ENCODE assay signal across 23 mouse cellular contexts in genomic region chr12:69419606-69420005, GRCm38 (mm10). TPM values are rescaled to one million over a fixed set of nuclear protein-coding genes. Genes with fewer than 3 reads are reported as not detected.
DNase-seq lines count a peak whose midpoint lies in the region; ATAC-seq and TF ChIP-seq lines count a peak whose summit lies in the region.
"Had no signal": no experiment of that assay in that cellular context is flagged by ENCODE, and none has a peak within 500 bp of the region (broad histone marks: within the 10 kb centered on the region; RNA-seq: fewer than 3 reads in every experiment).

No protein-coding gene starts in this region.

- TF ChIP-seq CTCF in lung, postnatal 0 days (IDR thresholded peaks at IDR 0.05) = no peak

- no peaks in the 10 kb centered on the region for H3K27me3 ChIP-seq in lung, postnatal 0 days (replicated peaks; ENCODE audit: insufficient read depth, low read length)
- H3K27me3 ChIP-seq: embryonic facial prominence, embryonic 15.5 days; heart, embryonic 15.5 days; neural tube, embryonic 12.5 days; stomach, embryonic 15.5 days had no signal

- 76% methylated on average over 4 of the region's 4 CpGs for WGBS in lung, postnatal 0 days

- no peak for ATAC-seq in lung, postnatal 0 days
- 0 out of 2 replicates have a peak, but pooled peaks have one; percentile 12 for ATAC-seq in megakaryocyte progenitor cell, adult 5-6 weeks (replicated peaks; ENCODE audit: poor library complexity)
- ATAC-seq: hindbrain, postnatal 0 days; intestine, postnatal 0 days; liver, postnatal 0 days had no signal

- H3K36me3 ChIP-seq in lung, postnatal 0 days (ENCODE audit: insufficient read depth, low read length) = no peaks in the 10 kb centered on the region
- H3K36me3 ChIP-seq: embryonic facial prominence, embryonic 15.5 days; heart, embryonic 15.5 days; limb, embryonic 10.5 days; midbrain, embryonic 10.5 days; neural tube, embryonic 12.5 days; stomach, embryonic 15.5 days had no signal

- DNase-seq in adrenal gland, adult 2 months = peak; percentile 32
- no peak for DNase-seq in adrenal gland, postnatal 10 days
- DNase-seq in lung, postnatal 0 days (ENCODE audit: low spot score) = peak; percentile 35
- no peak for DNase-seq in lung, adult 18-20 months
- no peak for DNase-seq in right cerebral cortex, postnatal 36 days (ENCODE audit: low spot score in 2 of 2)
- no peak for DNase-seq in thymus, postnatal 36 days
- DNase-seq in frontal cortex, postnatal 14 days (ENCODE audit: low spot score in 2 of 2) = no peak
- DNase-seq: adrenal gland, adult 8-10 months; cerebellum, adult 11-12 months; gastrocnemius, postnatal 10 days; liver, postnatal 0 days; spleen, adult 18-20 months had no signal

- no peak overlapping the region for H3K9ac ChIP-seq in lung, postnatal 0 days (replicated peaks; ENCODE audit: low read depth)
- H3K9ac ChIP-seq: embryonic facial prominence, embryonic 15.5 days; heart, embryonic 15.5 days; liver, postnatal 0 days; neural tube, embryonic 12.5 days; stomach, embryonic 15.5 days had no signal

- peaks cover 3% of the 10 kb centered on the region; the same call in 1 of the 2 replicates for H3K4me1 ChIP-seq in lung, postnatal 0 days (ENCODE audit: insufficient read depth, low read depth, low read length)
- H3K4me1 ChIP-seq: neural tube, embryonic 12.5 days; stomach, embryonic 15.5 days had no signal

- H3K9me3 ChIP-seq in lung, postnatal 0 days (ENCODE audit: low read length) = no peaks in the 10 kb centered on the region
- H3K9me3 ChIP-seq: embryonic facial prominence, embryonic 15.5 days; heart, embryonic 15.5 days; limb, embryonic 10.5 days; neural tube, embryonic 12.5 days; stomach, embryonic 15.5 days had no signal

- no peak overlapping the region for H3K4me2 ChIP-seq in lung, postnatal 0 days (replicated peaks; ENCODE audit: low read depth, low read length)
- H3K4me2 ChIP-seq: embryonic facial prominence, embryonic 15.5 days; heart, embryonic 15.5 days; neural tube, embryonic 12.5 days; stomach, embryonic 15.5 days had no signal

- H3K4me3 ChIP-seq in lung, postnatal 0 days (ENCODE audit: low read depth, low read length) = no peak overlapping the region
- H3K4me3 ChIP-seq: embryonic facial prominence, embryonic 15.5 days; forebrain, embryonic 10.5 days; heart, embryonic 15.5 days; limb, embryonic 10.5 days; midbrain, embryonic 10.5 days; neural tube, embryonic 12.5 days; stomach, embryonic 15.5 days had no signal

- no peak overlapping the region for H3K27ac ChIP-seq in lung, postnatal 0 days (ENCODE audit: low read length)
- H3K27ac ChIP-seq: forebrain, embryonic 10.5 days; heart, embryonic 15.5 days; limb, embryonic 10.5 days; midbrain, embryonic 10.5 days; neural tube, embryonic 12.5 days had no signal

- no peak for TF ChIP-seq EP300 in lung, postnatal 0 days (IDR thresholded peaks at IDR 0.05)

RNA-seq across cellular contexts. Expression of gene Gm9887, which starts 47.3 kb away (rescaled TPM):
- total RNA-seq in adrenal gland, adult 2 months (2021) = 1 to 10 TPM; 1.2 TPM
- polyA plus RNA-seq in adrenal gland, adult 2 months (2012; rRNA removed) = 3.8 and 3.9 TPM in 2 replicates
- total RNA-seq in adrenal gland, postnatal 10 days (2021) = under 1 TPM in 1 of 2 experiments, not detected in 1; 0.63 TPM
- polyA plus RNA-seq in lung, postnatal 0 days (2015; fragmentation: Nextera tagmentation; extraction: Ambion mirVana) = 2.6 and 3.2 TPM in 2 replicates
- not detected in 2 replicates for total RNA-seq in megakaryocyte progenitor cell, adult 5-6 weeks (2015)
- total RNA-seq in megakaryocyte progenitor cell, adult 5-6 weeks (2017) = 1.5 TPM in 1 of 2 replicates, not detected in the other
- total RNA-seq: hindbrain, postnatal 0 days; monocyte, adult 5-6 weeks had no signal

RNA-seq across cellular contexts. Expression of gene Arf6, which starts 47.7 kb away (rescaled TPM):
- total RNA-seq in adrenal gland, adult 2 months (2021) = 100 to 1,000 TPM; 112 to 123 TPM
- 123 and 157 TPM in 2 replicates for polyA plus RNA-seq in adrenal gland, adult 2 months (2012; rRNA removed)
- 100 to 1,000 TPM in 1 of 2 experiments, 10 to 100 TPM in 1; 94.9 to 116 TPM for total RNA-seq in adrenal gland, postnatal 10 days (2021)
- 86.3 and 92.5 TPM in 2 replicates for polyA plus RNA-seq in lung, postnatal 0 days (2015; fragmentation: Nextera tagmentation; extraction: Ambion mirVana)
- total RNA-seq in megakaryocyte progenitor cell, adult 5-6 weeks (2015) = 89.6 and 90.6 TPM in 2 replicates
- 145 and 148 TPM in 2 replicates for total RNA-seq in megakaryocyte progenitor cell, adult 5-6 weeks (2017)

Comparison
In these comparisons a context has a peak if more than half of its experiments do, and no peak if none do; other contexts are left out.
1. DNase-seq: peak in adrenal gland, adult 2 months (single experiment) and lung, postnatal 0 days (single experiment); none in adrenal gland, postnatal 10 days (single experiment), lung, adult 18-20 months (0 of 2), right cerebral cortex, postnatal 36 days (0 of 2), thymus, postnatal 36 days (0 of 2) and frontal cortex, postnatal 14 days (0 of 2).